Mouse (Mus musculus) liver, postnatal 0 days (tissue): ENCODE results near the gene Lef1.
A peak's percentile ranks its signal among the peaks of the same experiment; 100 is the strongest.

ENCODE experiments used
- CTCF ChIP-seq: sonication (generic); IDR thresholded peaks from 2 replicates; pipeline ENCODE4 v1.5.1; 2016; ENCODE audit warnings: antibody characterized with exemption, low read depth
- EP300 ChIP-seq: IDR thresholded peaks from 2 replicates; pipeline ENCODE4 v1.6.1; 2016; ENCODE audit warnings: antibody characterized with exemption, low read depth, mild to moderate bottlenecking

DNA sequence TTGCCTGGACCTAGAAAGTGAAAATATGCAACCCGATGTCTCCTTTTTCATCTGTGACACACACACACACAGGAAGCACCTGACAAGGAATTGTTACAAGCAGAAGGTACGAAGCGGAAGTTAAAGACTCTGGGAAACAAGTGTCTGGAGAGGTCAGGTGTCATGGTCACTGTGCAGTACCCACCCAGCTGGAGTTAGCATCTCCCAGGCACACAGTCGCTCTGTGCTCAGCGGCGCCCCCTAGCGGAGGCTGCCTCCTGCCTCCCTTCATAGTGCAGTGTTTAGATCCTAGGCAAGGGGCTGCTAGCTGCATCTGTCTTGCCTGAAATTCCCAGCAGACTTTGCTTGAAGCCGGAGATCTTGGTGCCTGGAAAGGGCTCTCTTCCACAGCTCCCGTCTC, 104.6 kb downstream of the Lef1 start:
- TF ChIP-seq CTCF (peak; percentile 78), EP300 (no peak)
